In genomic region chr2:45107555-45107954, GRCm38 (mm10) we compare ENCODE assay signal across 9 mouse cellular contexts. TPM values are rescaled to one million over a fixed set of nuclear protein-coding genes. Genes with fewer than 3 reads are reported as not detected.
DNase-seq lines count a peak whose midpoint lies in the region; ATAC-seq and TF ChIP-seq lines count a peak whose summit lies in the region.
"Had no signal": no experiment of that assay in that cellular context is flagged by ENCODE, and none has a peak within 500 bp of the region (broad histone marks: within the 10 kb centered on the region; RNA-seq: fewer than 3 reads in every experiment).

No protein-coding gene starts in this region.

- WGBS in embryonic facial prominence, embryonic 15.5 days = 26% methylated on average over 2 of the region's 2 CpGs
- 40% methylated on average over 2 of the region's 2 CpGs for WGBS in hindbrain, postnatal 0 days

- H3K27me3 ChIP-seq in embryonic facial prominence, embryonic 15.5 days = peaks cover 4% of the 10 kb centered on the region; the same call in 1 of the 2 replicates
- no peaks in the 10 kb centered on the region for H3K27me3 ChIP-seq in hindbrain, postnatal 0 days (ENCODE audit: insufficient read depth, low read length)

- peak overlapping the region; percentile 54 for H3K4me2 ChIP-seq in embryonic facial prominence, embryonic 15.5 days (replicated peaks)
- peak overlapping the region; percentile 76 for H3K4me2 ChIP-seq in hindbrain, postnatal 0 days (ENCODE audit: low read depth, low read length)

- H3K36me3 ChIP-seq in embryonic facial prominence, embryonic 15.5 days = no peaks in the 10 kb centered on the region
- H3K36me3 ChIP-seq in hindbrain, postnatal 0 days (ENCODE audit: insufficient read depth, low read length) = no peaks in the 10 kb centered on the region

- no peak for ATAC-seq in embryonic facial prominence, embryonic 15.5 days (ENCODE audit: insufficient number of reproducible peaks, low FRiP score, low TSS enrichment, low read depth)
- ATAC-seq in hindbrain, postnatal 0 days = no peak

- DNase-seq in layer of hippocampus, adult 2 months (ENCODE audit: low spot score in 2 of 2) = no peak
- DNase-seq in layer of hippocampus, adult 8-10 months (ENCODE audit: low spot score in 2 of 2) = no peak
- DNase-seq in hindbrain, postnatal 0 days (ENCODE audit: low spot score) = no peak
- DNase-seq in neural tube, embryonic 10.5 days (ENCODE audit: extremely low spot score, low spot score) = peak; percentile 28
- no peak for DNase-seq in gastrocnemius, adult 8-10 months (ENCODE audit: low spot score in 2 of 2)
- no peak for DNase-seq in cerebellum, postnatal 36 days
- no peak for DNase-seq in cerebellum, adult 11-12 months
- DNase-seq: right cerebral cortex, postnatal 14 days had no signal

- no peak for TF ChIP-seq CTCF in layer of hippocampus, adult 2 months (conservative IDR thresholded peaks at IDR 0.05)
- no peak for TF ChIP-seq CTCF in hindbrain, postnatal 0 days (IDR thresholded peaks at IDR 0.05; ENCODE audit: low read depth)

- peak overlapping the region; percentile 100 for H3K27ac ChIP-seq in layer of hippocampus, adult 2 months
- H3K27ac ChIP-seq in embryonic facial prominence, embryonic 15.5 days (replicated peaks) = peak overlapping the region; percentile 89
- peak overlapping the region; percentile 96 for H3K27ac ChIP-seq in hindbrain, postnatal 0 days

- peaks cover 17% of the 10 kb centered on the region for H3K4me1 ChIP-seq in embryonic facial prominence, embryonic 15.5 days
- H3K4me1 ChIP-seq in hindbrain, postnatal 0 days (ENCODE audit: insufficient read depth, low read length) = 0 out of 2 replicates have a peak, but pooled peaks cover 5% of the 10 kb centered on the region

- H3K9ac ChIP-seq in embryonic facial prominence, embryonic 15.5 days = peak overlapping the region; percentile 78
- H3K9ac ChIP-seq in hindbrain, postnatal 0 days (replicated peaks; ENCODE audit: low read length) = peak overlapping the region; percentile 83; the same call in 1 of the 2 replicates

- no peaks in the 10 kb centered on the region for H3K9me3 ChIP-seq in embryonic facial prominence, embryonic 15.5 days (replicated peaks)
- no peaks in the 10 kb centered on the region for H3K9me3 ChIP-seq in hindbrain, postnatal 0 days (ENCODE audit: low read length)

- peak overlapping the region; percentile 80 for H3K4me3 ChIP-seq in layer of hippocampus, adult 2 months
- H3K4me3 ChIP-seq in embryonic facial prominence, embryonic 15.5 days (replicated peaks) = peak overlapping the region; percentile 66
- H3K4me3 ChIP-seq in hindbrain, postnatal 0 days (ENCODE audit: low read length) = peak overlapping the region; percentile 82

RNA-seq across cellular contexts. Expression of gene Zeb2, which starts 9.6 kb away (rescaled TPM):
- total RNA-seq in layer of hippocampus, adult 2 months (2021) = 100 to 1,000 TPM; 430 to 443 TPM
- total RNA-seq in layer of hippocampus, adult 8-10 months (2022) = 100 to 1,000 TPM; 346 to 374 (median 360) TPM
- polyA plus RNA-seq in embryonic facial prominence, embryonic 15.5 days (2015; fragmentation: Nextera tagmentation; extraction: Ambion mirVana) = 69.8 and 71.2 TPM in 2 replicates
- total RNA-seq in hindbrain, postnatal 0 days (2014; rRNA removed) = 47.7 and 52.0 TPM in 2 replicates
- 21.4 and 21.9 TPM in 2 replicates for polyA plus RNA-seq in hindbrain, postnatal 0 days (2015; fragmentation: Nextera tagmentation; extraction: Ambion mirVana)
- total RNA-seq in gastrocnemius, adult 8-10 months (2022) = 10 to 100 TPM; 24.4 to 42.0 (median 34.1) TPM
